ENCODE assay signal across 8 mouse cellular contexts in genomic region chr9:57071801-57072351, GRCm38 (mm10). TPM values are rescaled to one million over a fixed set of nuclear protein-coding genes. Genes with fewer than 3 reads are reported as not detected.
DNase-seq lines count a peak whose midpoint lies in the region; ATAC-seq lines count a peak whose summit lies in the region.

Gene Sin3a, plus strand, starts transcription at chr9:57072040.

- no peak for ATAC-seq in heart, embryonic 15.5 days (replicated peaks; ENCODE audit: insufficient number of reproducible peaks, insufficient read depth, low FRiP score, low read depth)
- no peak for ATAC-seq in liver, embryonic 12.5 days
- no peak for ATAC-seq in stomach, embryonic 14.5 days (ENCODE audit: insufficient number of reproducible peaks, insufficient read depth, low FRiP score, low read depth)

- no peaks in the 10 kb centered on the region for H3K27me3 ChIP-seq in heart, embryonic 15.5 days
- no peaks in the 10 kb centered on the region for H3K27me3 ChIP-seq in liver, embryonic 12.5 days (replicated peaks)
- H3K27me3 ChIP-seq in stomach, embryonic 14.5 days (ENCODE audit: control insufficient read depth, insufficient read depth, low read length): no peaks in the 10 kb centered on the region

- H3K4me2 ChIP-seq in heart, embryonic 15.5 days: peak within 1 kb of the TSS; percentile 93
- H3K4me2 ChIP-seq in liver, embryonic 12.5 days: peak within 1 kb of the TSS; percentile 97
- H3K4me2 ChIP-seq in stomach, embryonic 14.5 days (replicated peaks; ENCODE audit: low read depth, low read length): peak within 1 kb of the TSS; percentile 87

- peak within 1 kb of the TSS; percentile 100 for H3K27ac ChIP-seq in heart, embryonic 15.5 days
- H3K27ac ChIP-seq in liver, embryonic 12.5 days: peak within 1 kb of the TSS; percentile 100
- peak within 1 kb of the TSS; percentile 98 for H3K27ac ChIP-seq in stomach, embryonic 14.5 days (ENCODE audit: low read length)

- no peaks in the 10 kb centered on the region for H3K36me3 ChIP-seq in heart, embryonic 15.5 days
- H3K36me3 ChIP-seq in liver, embryonic 12.5 days: no peaks in the 10 kb centered on the region
- H3K36me3 ChIP-seq in stomach, embryonic 14.5 days (ENCODE audit: control insufficient read depth, insufficient read depth, low read length): no peaks in the 10 kb centered on the region

- H3K4me3 ChIP-seq in heart, embryonic 15.5 days: peak within 1 kb of the TSS; percentile 92
- H3K4me3 ChIP-seq in liver, embryonic 12.5 days: peak within 1 kb of the TSS; percentile 87
- H3K4me3 ChIP-seq in stomach, embryonic 14.5 days (ENCODE audit: low read depth, low read length): peak within 1 kb of the TSS; percentile 74

- peaks cover 24% of the 10 kb centered on the region for H3K4me1 ChIP-seq in heart, embryonic 15.5 days (replicated peaks)
- peaks cover 51% of the 10 kb centered on the region for H3K4me1 ChIP-seq in liver, embryonic 12.5 days
- peaks cover 14% of the 10 kb centered on the region; the same call in 1 of the 2 replicates for H3K4me1 ChIP-seq in stomach, embryonic 14.5 days (ENCODE audit: control insufficient read depth, insufficient read depth, low read length)

- peak within 1 kb of the TSS; percentile 84 for H3K9ac ChIP-seq in heart, embryonic 15.5 days
- peak within 1 kb of the TSS; percentile 93 for H3K9ac ChIP-seq in liver, embryonic 12.5 days
- peak within 1 kb of the TSS; percentile 59 for H3K9ac ChIP-seq in stomach, embryonic 14.5 days (replicated peaks; ENCODE audit: low read depth, low read length)

- DNase-seq in CD4-positive, CD25-positive, alpha-beta regulatory T cell, adult 2 months (ENCODE audit: low read depth, low spot score): peak; percentile 86
- DNase-seq in brain, adult 2 months (ENCODE audit: low read depth, low spot score): peak; percentile 89
- peak; percentile 57 for DNase-seq in fibroblast of lung, adult 2 months (ENCODE audit: low read depth)
- peak; percentile 88 for DNase-seq in kidney, postnatal 14 days
- DNase-seq in naive thymus-derived CD4-positive, alpha-beta T cell, adult 2 months (ENCODE audit: low read depth): peak; percentile 84

- H3K9me3 ChIP-seq in heart, embryonic 15.5 days (replicated peaks): no peaks in the 10 kb centered on the region
- H3K9me3 ChIP-seq in liver, embryonic 12.5 days (replicated peaks): no peaks in the 10 kb centered on the region
- no peaks in the 10 kb centered on the region for H3K9me3 ChIP-seq in stomach, embryonic 14.5 days (ENCODE audit: control insufficient read depth, low read depth, low read length)

- under 1% methylated on average over 34 of the region's 34 CpGs for WGBS in heart, embryonic 15.5 days
- under 1% methylated on average over 34 of the region's 34 CpGs for WGBS in liver, embryonic 12.5 days (ENCODE audit: insufficient replicate concordance)
- WGBS in stomach, embryonic 14.5 days: under 1% methylated on average over 34 of the region's 34 CpGs

RNA-seq across cellular contexts. Expression of gene Sin3a, which starts in this region (rescaled TPM):
- polyA plus RNA-seq in heart, embryonic 15.5 days (2015; fragmentation: Nextera tagmentation; extraction: Ambion mirVana): 15.7 and 24.4 TPM in 2 replicates
- 20.2 and 20.5 TPM in 2 replicates for polyA plus RNA-seq in liver, embryonic 12.5 days (2016; fragmentation: Nextera tagmentation; extraction: Ambion mirVana)
- polyA plus RNA-seq in stomach, embryonic 14.5 days (2014; fragmentation: Nextera tagmentation; extraction: Ambion mirVana): 42.7 and 46.4 TPM in 2 replicates
